Mouse (Mus musculus) midbrain, embryonic 10.5 days (tissue): Measurements from ENCODE around the gene Dspp. TPM values are rescaled to one million over a fixed set of nuclear protein-coding genes. Genes with fewer than 3 reads are reported as not detected.
A peak's percentile ranks its signal among the peaks of the same experiment; 100 is the strongest.

Experiments
- DNase-seq: peaks from one replicate; pipeline ENCODE4 v3.0.0-alpha.2; 2017; ENCODE audit warnings: low spot score
- H3K27ac ChIP-seq: fragments of 300-500 bp; sonication (generic); replicated peaks from 2 replicates; pipeline ENCODE4 v1.5.1; 2016; ENCODE audit warnings: mild to moderate bottlenecking
- H3K27me3 ChIP-seq: fragments of 300-500 bp; sonication (generic); 2 replicates; pipeline ENCODE4 v1.6.1; 2016; ENCODE audit warnings: low read depth, mild to moderate bottlenecking; ENCODE audit not compliant: poor library complexity, severe bottlenecking
- H3K36me3 ChIP-seq: fragments of 300-500 bp; sonication (generic); 2 replicates; pipeline ENCODE4 v1.6.1; 2016; ENCODE audit warnings: mild to moderate bottlenecking, moderate library complexity
- H3K4me1 ChIP-seq: fragments of 300-500 bp; sonication (generic); 2 replicates; pipeline ENCODE4 v1.6.1; 2016
- H3K4me3 ChIP-seq: fragments of 300-500 bp; sonication (generic); 2 replicates; pipeline ENCODE4 v1.5.1; 2016; ENCODE audit warnings: mild to moderate bottlenecking, moderate library complexity
- H3K9me3 ChIP-seq: fragments of 300-500 bp; sonication (generic); replicated peaks from 2 replicates; pipeline ENCODE4 v1.6.1; 2016; ENCODE audit warnings: mild to moderate bottlenecking
- WGBS: fragments of 180-500 bp; shearing (Covaris S2); methylation state at CpG from one replicate; pipeline ENCODE4 v1.1.7; 2016; 5-methylcytosine and 5-hydroxymethylcytosine counted together
- polyA plus RNA-seq: library from polyadenylated mRNA; unstranded; fragments of >200 nt; fragmentation: Nextera tagmentation; extraction: Ambion mirVana; gene quantifications from 2 replicates; pipeline ENCODE4 v1.2.1, GENCODE M21; 2016

The Dspp gene
- not detected in 2 replicates for polyA plus RNA-seq

GRCm38 (mm10) chr5:104170412-104170811, at the start of gene Dspp:
Gene Dspp, plus strand, starts transcription at chr5:104170712.
- Histone ChIP-seq H3K9me3 (no peaks in the 10 kb centered on the region), H3K4me1 (no peaks in the 10 kb centered on the region), H3K27me3 (no peaks in the 10 kb centered on the region), H3K36me3 (no peaks in the 10 kb centered on the region), H3K4me3 (no peak within 1 kb of the TSS), H3K27ac (no peak within 1 kb of the TSS)
- 87% methylated on average over 7 of the region's 7 CpGs for WGBS
- DNase-seq, result no peak

GRCm38 (mm10) chr5:104124016-104124658, 46.4 kb upstream of the Dspp start:
- 89% methylated on average over 6 of the region's 6 CpGs for WGBS
- H3K4me1 ChIP-seq, result peaks cover 5% of the 10 kb centered on the region
- DNase-seq, result no peak

GRCm38 (mm10) chr5:104126561-104127320, 43.8 kb upstream of the Dspp start:
- H3K27ac ChIP-seq, result no peak overlapping the region
- H3K4me3 ChIP-seq, result no peak overlapping the region
- peaks cover 5% of the 10 kb centered on the region for H3K4me1 ChIP-seq
- no peaks in the 10 kb centered on the region for H3K27me3 ChIP-seq
- no peak for DNase-seq
- no peaks in the 10 kb centered on the region for H3K36me3 ChIP-seq
- H3K9me3 ChIP-seq, result no peaks in the 10 kb centered on the region
- 92% methylated on average over 12 of the region's 12 CpGs for WGBS

More at GRCm38 (mm10) chr5:104124016-104124658, 46.4 kb upstream of the Dspp start:
- Histone ChIP-seq H3K27ac (no peak overlapping the region), H3K4me3 (no peak overlapping the region), H3K9me3 (no peaks in the 10 kb centered on the region), H3K27me3 (no peaks in the 10 kb centered on the region), H3K36me3 (no peaks in the 10 kb centered on the region)

GRCm38 (mm10) chr5:104127351-104127750, 43.2 kb upstream of the Dspp start:
- Histone ChIP-seq H3K27me3 (no peaks in the 10 kb centered on the region), H3K27ac (no peak overlapping the region), H3K4me1 (peaks cover 5% of the 10 kb centered on the region), H3K36me3 (no peaks in the 10 kb centered on the region), H3K4me3 (no peak overlapping the region), H3K9me3 (no peaks in the 10 kb centered on the region)
- 81% methylated on average over 1 of the region's 1 CpGs for WGBS
- DNase-seq, result no peak

GRCm38 (mm10) chr5:104128281-104129031, 42.1 kb upstream of the Dspp start:
- H3K36me3 ChIP-seq, result no peaks in the 10 kb centered on the region
- H3K27ac ChIP-seq, result peak overlapping the region; percentile 29
- no peaks in the 10 kb centered on the region for H3K27me3 ChIP-seq
- DNase-seq, result no peak
- peaks cover 5% of the 10 kb centered on the region for H3K4me1 ChIP-seq
- WGBS, result 79% methylated on average over 12 of the region's 12 CpGs
- H3K9me3 ChIP-seq, result no peaks in the 10 kb centered on the region
- H3K4me3 ChIP-seq, result no peak overlapping the region

- no peak overlapping the region for H3K27ac ChIP-seq
- H3K36me3 ChIP-seq, result no peaks in the 10 kb centered on the region
- peaks cover 5% of the 10 kb centered on the region for H3K4me1 ChIP-seq
- no peaks in the 10 kb centered on the region for H3K27me3 ChIP-seq
- H3K9me3 ChIP-seq, result no peaks in the 10 kb centered on the region
- WGBS, result 86% methylated on average over 4 of the region's 4 CpGs
- no peak overlapping the region for H3K4me3 ChIP-seq
- DNase-seq, result no peak
Observed at GRCm38 (mm10) chr5:104130891-104131290, 39.6 kb upstream of the Dspp start.

- Histone ChIP-seq H3K36me3 (no peaks in the 10 kb centered on the region), H3K27ac (no peak overlapping the region), H3K27me3 (no peaks in the 10 kb centered on the region), H3K4me3 (no peak overlapping the region), H3K4me1 (peaks cover 3% of the 10 kb centered on the region), H3K9me3 (no peaks in the 10 kb centered on the region)
- no peak for DNase-seq
- 77% methylated on average over 4 of the region's 4 CpGs for WGBS
Observed at GRCm38 (mm10) chr5:104131544-104131943, 39.0 kb upstream of the Dspp start.

GRCm38 (mm10) chr5:104133752-104134151, 36.8 kb upstream of the Dspp start:
- 80% methylated on average over 4 of the region's 4 CpGs for WGBS
- DNase-seq, result no peak

GRCm38 (mm10) chr5:104137920-104138541, 32.5 kb upstream of the Dspp start:
- WGBS, result 83% methylated on average over 10 of the region's 10 CpGs
- Histone ChIP-seq H3K4me1 (no peaks in the 10 kb centered on the region), H3K4me3 (no peak overlapping the region), H3K36me3 (no peaks in the 10 kb centered on the region), H3K9me3 (no peaks in the 10 kb centered on the region), H3K27me3 (no peaks in the 10 kb centered on the region), H3K27ac (peak overlapping the region; percentile 55; the same call in 1 of the 2 replicates)
- DNase-seq, result no peak

More at GRCm38 (mm10) chr5:104133752-104134151, 36.8 kb upstream of the Dspp start:
- Histone ChIP-seq H3K36me3 (no peaks in the 10 kb centered on the region), H3K27me3 (no peaks in the 10 kb centered on the region), H3K9me3 (no peaks in the 10 kb centered on the region), H3K4me3 (no peak overlapping the region), H3K4me1 (no peaks in the 10 kb centered on the region; the same call in 1 of the 2 replicates), H3K27ac (no peak overlapping the region)

- Histone ChIP-seq H3K36me3 (no peaks in the 10 kb centered on the region), H3K27ac (no peak overlapping the region), H3K27me3 (no peaks in the 10 kb centered on the region), H3K4me3 (no peak overlapping the region), H3K4me1 (no peaks in the 10 kb centered on the region), H3K9me3 (no peaks in the 10 kb centered on the region)
- no peak for DNase-seq
- 83% methylated on average over 2 of the region's 2 CpGs for WGBS
Observed at GRCm38 (mm10) chr5:104141067-104141466, 29.4 kb upstream of the Dspp start.

- DNase-seq, result no peak
- Histone ChIP-seq H3K27me3 (no peaks in the 10 kb centered on the region), H3K4me1 (no peaks in the 10 kb centered on the region), H3K27ac (no peak overlapping the region), H3K4me3 (no peak overlapping the region), H3K36me3 (no peaks in the 10 kb centered on the region), H3K9me3 (no peaks in the 10 kb centered on the region)
- 85% methylated on average over 4 of the region's 4 CpGs for WGBS
Observed at GRCm38 (mm10) chr5:104144057-104144456, 26.5 kb upstream of the Dspp start.

GRCm38 (mm10) chr5:104149349-104149748, 21.2 kb upstream of the Dspp start:
- 73% methylated on average over 7 of the region's 7 CpGs for WGBS
- Histone ChIP-seq H3K27ac (no peak overlapping the region), H3K9me3 (peaks cover 4% of the 10 kb centered on the region; the same call in 1 of the 2 replicates), H3K36me3 (no peaks in the 10 kb centered on the region), H3K4me3 (no peak overlapping the region), H3K4me1 (no peaks in the 10 kb centered on the region), H3K27me3 (no peaks in the 10 kb centered on the region)
- DNase-seq, result no peak
